Mouse (Mus musculus): ENCODE results near the gene Pifo. TPM values are rescaled to one million over a fixed set of nuclear protein-coding genes. Genes with fewer than 3 reads are reported as not detected.

Gene Pifo
- polyA plus RNA-seq, 1 experiment from 2014 or later: 8.5 TPM

Other genes with a start within 250 kb of the Pifo start
- 76.3 and 78.3 TPM in 2 replicates for gene Rap1a, start 213.3 kb downstream of the Pifo start, polyA plus RNA-seq (2015; fragmentation: Nextera tagmentation; extraction: Ambion mirVana)
- 0.23 and 0.46 TPM in 2 replicates for gene Adora3, start 143.8 kb downstream of the Pifo start, polyA plus RNA-seq (2015; fragmentation: Nextera tagmentation; extraction: Ambion mirVana)
- gene Tmigd3, start 143.7 kb downstream of the Pifo start, polyA plus RNA-seq (2015; fragmentation: Nextera tagmentation; extraction: Ambion mirVana): 0.24 TPM in 1 of 2 replicates, not detected in the other
- 0.20 and 0.23 TPM in 2 replicates for gene I830077J02Rik, start 82.0 kb downstream of the Pifo start, polyA plus RNA-seq (2015; fragmentation: Nextera tagmentation; extraction: Ambion mirVana)
- gene Wdr77, start 55.3 kb downstream of the Pifo start, polyA plus RNA-seq (2015; fragmentation: Nextera tagmentation; extraction: Ambion mirVana): 101 and 109 TPM in 2 replicates
- 477 and 490 TPM in 2 replicates for gene Atp5f1, start 54.5 kb downstream of the Pifo start, polyA plus RNA-seq (2015; fragmentation: Nextera tagmentation; extraction: Ambion mirVana)
- gene Ovgp1, start 40.9 kb downstream of the Pifo start, polyA plus RNA-seq (2015; fragmentation: Nextera tagmentation; extraction: Ambion mirVana): 4.1 and 4.5 TPM in 2 replicates
- not detected in 2 replicates for gene Chil5, start 18.2 kb upstream of the Pifo start, polyA plus RNA-seq (2015; fragmentation: Nextera tagmentation; extraction: Ambion mirVana)
- 0.36 and 1.1 TPM in 2 replicates for gene Chia1, start 98.6 kb upstream of the Pifo start, polyA plus RNA-seq (2015; fragmentation: Nextera tagmentation; extraction: Ambion mirVana)
- not detected in 2 replicates for gene Chil3, start 152.9 kb upstream of the Pifo start, polyA plus RNA-seq (2015; fragmentation: Nextera tagmentation; extraction: Ambion mirVana)
- not detected in 2 replicates for gene Chil4, start 204.9 kb upstream of the Pifo start, polyA plus RNA-seq (2015; fragmentation: Nextera tagmentation; extraction: Ambion mirVana)

Measured in forebrain, embryonic 15.5 days (tissue).